Mouse (Mus musculus) urinary bladder, adult 2 months (tissue): ENCODE results near the gene Igsf6. TPM values are rescaled to one million over a fixed set of nuclear protein-coding genes. Genes with fewer than 3 reads are reported as not detected.
A peak's percentile ranks its signal among the peaks of the same experiment; 100 is the strongest.
"Not testable (repeated sequence)": the region's sequence is repeated elsewhere in the genome, so short reads cannot be mapped to it uniquely, and the experiment has no call there.

ENCODE experiments used
- DNase-seq: peaks from one replicate; pipeline ENCODE4 v3.0.0; 2022; ENCODE audit warnings: low spot score
- polyA plus RNA-seq: library from polyadenylated mRNA; depleted of rRNA; stranded (reverse); fragments of >200 nt; gene quantifications from 2 replicates; pipeline ENCODE4 v1.2.3, GENCODE M21; 2012

The Igsf6 gene
- polyA plus RNA-seq, 1 experiment, result 2.5 TPM

- no peak for DNase-seq
These were observed 14.7 kb downstream of the Igsf6 start for GRCm38 (mm10) chr7:121059477-121060218.

- no peak for DNase-seq
These were observed 21.3 kb downstream of the Igsf6 start for GRCm38 (mm10) chr7:121053071-121053470.

- DNase-seq, result no peak
These were observed 26.7 kb downstream of the Igsf6 start for GRCm38 (mm10) chr7:121047624-121048023.

- no peak for DNase-seq
These were observed 28.5 kb downstream of the Igsf6 start for GRCm38 (mm10) chr7:121045671-121046453.

GRCm38 (mm10) chr7:121044251-121044650, 30.1 kb downstream of the Igsf6 start:
- no peak for DNase-seq

GRCm38 (mm10) chr7:121043510-121043909, 30.9 kb downstream of the Igsf6 start:
- no peak for DNase-seq

GRCm38 (mm10) chr7:121043004-121043403, 31.4 kb downstream of the Igsf6 start:
- DNase-seq, result no peak

- DNase-seq, result no peak
These were observed 32.4 kb downstream of the Igsf6 start for GRCm38 (mm10) chr7:121041989-121042388.

- DNase-seq, result no peak
These were observed 33.8 kb downstream of the Igsf6 start for GRCm38 (mm10) chr7:121040595-121040994.

- no peak for DNase-seq
These were observed 39.1 kb downstream of the Igsf6 start for GRCm38 (mm10) chr7:121035161-121035721.

GRCm38 (mm10) chr7:121034701-121035141, 39.7 kb downstream of the Igsf6 start:
- peak; percentile 75 for DNase-seq

GRCm38 (mm10) chr7:121033856-121034652, 40.3 kb downstream of the Igsf6 start, which contains the start of gene Mettl9:
Mettl9 (plus strand) TSS chr7:121034445.
- DNase-seq, result peak; percentile 92

- not testable (repeated sequence) for DNase-seq
These were observed 44.4 kb downstream of the Igsf6 start for GRCm38 (mm10) chr7:121029947-121030346.

GRCm38 (mm10) chr7:121026300-121026699, 48.1 kb downstream of the Igsf6 start:
- DNase-seq, result no peak

- DNase-seq, result no peak
These were observed 49.0 kb downstream of the Igsf6 start for GRCm38 (mm10) chr7:121025221-121026008.

GRCm38 (mm10) chr7:121020277-121020676, 54.1 kb downstream of the Igsf6 start:
- no peak for DNase-seq

GRCm38 (mm10) chr7:121018778-121019177, 55.6 kb downstream of the Igsf6 start:
- no peak for DNase-seq

- no peak for DNase-seq
These were observed 59.9 kb downstream of the Igsf6 start for GRCm38 (mm10) chr7:121014486-121014885.
